Mouse (Mus musculus): Measurements from ENCODE around the gene Gm4353.

Gene Gm4353

DNA sequence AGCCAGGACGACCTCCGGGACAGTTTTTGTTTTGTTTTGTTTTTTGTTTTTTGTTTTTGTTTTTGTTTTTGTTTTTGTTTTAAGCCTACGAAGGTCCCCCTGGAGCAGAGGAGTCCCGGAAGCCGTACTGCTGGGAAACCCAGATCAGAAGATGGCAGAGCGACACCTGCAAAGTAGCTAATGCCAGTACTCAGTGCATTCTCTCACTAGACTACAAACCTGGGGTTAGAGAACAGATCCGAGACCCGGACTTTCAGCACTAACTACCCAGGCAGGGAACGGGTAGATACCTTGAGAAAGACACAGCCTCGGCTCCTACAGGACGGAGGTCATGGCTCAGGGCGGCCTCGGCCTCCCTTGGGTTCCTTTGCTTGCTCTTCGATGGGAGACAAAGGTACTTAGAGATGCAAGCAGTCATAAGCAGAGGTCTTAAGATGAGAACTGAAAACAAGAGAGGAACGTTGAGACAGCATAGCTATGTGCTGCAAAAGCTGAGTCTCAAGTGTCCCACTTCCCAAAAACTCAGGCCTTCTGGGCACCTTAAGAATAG is 43.9 kb downstream of the Gm4353 start:
- no peak for DNase-seq (ENCODE audit: low spot score)

DNA sequence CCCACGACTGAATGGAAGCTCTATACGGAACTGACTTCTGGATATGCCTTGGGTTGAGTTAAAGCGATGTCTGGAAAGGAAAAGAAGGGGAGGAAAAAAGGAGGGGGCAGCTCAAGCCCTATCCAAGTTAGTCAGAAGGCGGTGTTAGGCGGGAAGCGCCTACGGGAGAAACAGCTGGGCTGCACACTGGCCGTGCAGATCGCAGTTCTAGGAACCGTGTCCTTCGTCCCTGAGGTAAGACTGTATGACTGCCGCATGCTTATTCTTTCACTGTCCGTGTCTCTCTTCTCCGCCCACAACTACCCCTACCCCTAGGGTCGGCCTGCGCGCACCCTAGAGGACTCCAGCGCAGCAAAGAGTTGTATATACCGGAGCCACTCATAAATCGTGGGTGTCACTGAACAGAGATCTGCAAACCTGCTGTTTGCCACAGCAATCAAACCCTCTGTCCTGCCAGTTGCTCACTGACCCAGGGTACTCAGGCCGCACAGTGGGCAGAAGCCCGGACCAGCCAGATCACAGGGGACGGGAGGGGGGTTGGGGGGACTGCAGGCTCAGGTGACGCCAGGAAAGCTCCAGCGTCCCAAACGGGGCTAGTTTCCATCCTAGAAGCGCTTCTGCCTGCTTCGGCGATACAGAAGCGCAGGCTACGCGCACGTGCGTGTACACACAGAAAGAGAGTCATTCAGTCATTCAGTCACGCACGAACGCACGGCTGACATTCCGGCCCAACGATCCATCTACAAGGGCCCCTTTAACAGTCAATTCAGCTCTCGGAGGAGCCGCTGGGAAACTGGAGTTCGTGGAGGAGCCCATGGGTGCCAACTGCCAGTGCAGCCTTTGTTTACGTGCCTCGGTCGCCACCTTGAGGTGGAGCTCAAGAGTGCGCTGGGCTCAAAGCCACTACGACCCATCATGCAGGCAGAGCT is 44.6 kb downstream of the Gm4353 start:
- DNase-seq (ENCODE audit: low spot score) = peak; percentile 71

GRCm38 (mm10) chr7:116039196-116039537 is 45.3 kb downstream of the Gm4353 start, which contains the start of gene 1110004F10Rik:
Gene 1110004F10Rik (plus strand): TSS chr7:116039397.
- peak; percentile 5 for DNase-seq (ENCODE audit: low spot score)

DNA sequence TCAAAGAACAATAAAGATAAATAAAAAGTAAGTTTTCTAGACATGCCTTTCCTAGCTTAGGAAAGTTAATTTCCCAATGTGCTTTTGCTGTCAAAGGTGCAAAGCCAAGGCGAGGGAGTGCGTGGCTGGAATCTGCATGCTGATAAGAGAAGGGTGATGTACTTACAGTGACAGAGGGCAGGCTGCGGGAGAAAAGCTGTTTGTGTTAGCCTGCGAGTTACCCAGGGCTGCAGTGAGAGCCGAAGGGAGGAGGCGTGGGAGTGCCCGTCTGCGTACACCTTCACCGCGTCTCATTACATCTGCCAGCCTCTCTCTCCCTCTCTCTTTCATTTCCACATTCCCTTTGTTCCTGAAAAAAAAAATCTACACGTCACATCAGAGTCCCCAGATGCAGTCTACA is 45.9 kb downstream of the Gm4353 start, which contains the start of gene Sox6:
Sox6 (minus strand) TSS at position 286 of the 400 bp plus-strand sequence.
- no peak for DNase-seq (ENCODE audit: low spot score)

- DNase-seq (ENCODE audit: low spot score) = no peak
Observed at GRCm38 (mm10) chr7:116038024-116038423, 46.4 kb downstream of the Gm4353 start.

DNA sequence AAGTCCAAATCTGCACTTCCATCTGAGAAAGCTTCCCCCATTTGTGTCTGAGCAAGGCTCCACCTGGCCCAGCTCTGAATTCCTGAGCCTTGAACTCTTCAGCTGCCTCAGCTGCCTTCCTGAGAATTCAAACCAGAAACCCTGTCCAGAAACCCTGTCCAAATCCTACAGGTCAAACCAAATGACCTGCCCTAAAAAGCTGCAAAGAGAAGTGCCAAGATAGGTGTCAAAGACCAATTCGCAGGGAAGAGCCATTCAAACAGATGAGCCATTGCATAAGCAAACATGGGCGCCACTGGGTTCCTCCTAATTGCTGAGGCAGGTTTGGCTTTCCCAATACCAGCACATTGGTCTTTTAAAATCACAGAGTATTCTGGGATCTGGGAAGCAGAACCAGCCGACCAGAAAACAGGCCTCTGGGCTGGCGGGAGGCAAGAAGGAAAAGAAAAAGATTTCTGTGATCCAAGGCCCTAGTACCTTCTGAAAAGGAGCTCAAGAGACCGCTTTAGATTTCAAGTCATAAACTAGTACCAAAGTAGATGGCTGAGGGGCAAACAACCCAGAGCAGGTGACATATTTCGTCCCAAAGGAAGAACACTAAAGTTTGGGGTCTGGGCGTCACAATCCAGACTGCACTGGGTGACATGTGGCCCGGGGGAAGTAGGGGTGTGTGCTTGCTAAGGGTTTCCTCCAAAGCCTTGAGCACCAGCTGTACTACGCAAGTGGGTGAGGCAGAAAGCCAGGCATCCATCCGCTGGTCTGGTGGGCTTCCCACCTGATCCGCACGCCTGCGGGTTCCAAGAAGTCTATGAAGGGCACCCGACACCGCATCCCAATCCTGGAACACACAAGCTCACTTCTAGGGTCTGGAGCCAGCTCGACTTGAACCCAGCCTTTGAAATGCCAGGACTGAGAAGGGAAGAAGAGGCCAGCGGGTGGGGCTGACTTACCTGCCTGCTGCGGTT is 47.6 kb downstream of the Gm4353 start:
- DNase-seq (ENCODE audit: low spot score) = no peak

DNA sequence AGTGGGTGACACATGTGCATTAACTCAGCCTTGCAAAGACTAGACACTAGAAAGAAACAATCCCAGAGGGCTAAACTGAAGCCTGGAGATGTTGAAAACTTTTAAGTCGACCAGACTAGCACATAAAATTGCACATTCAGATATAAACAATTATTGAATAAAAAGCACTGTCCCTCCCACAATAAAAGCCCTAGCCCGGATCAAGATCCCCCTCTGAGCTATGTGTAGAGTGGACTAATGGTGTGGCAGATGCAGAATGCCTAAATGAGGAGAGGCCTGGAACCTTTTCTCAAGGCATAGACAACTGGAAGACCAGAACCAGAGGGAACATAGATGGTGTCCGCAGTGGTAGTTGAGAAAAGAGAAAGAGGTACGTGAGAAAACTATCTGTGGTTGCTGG is 48.9 kb downstream of the Gm4353 start:
- no peak for DNase-seq (ENCODE audit: low spot score)

DNA sequence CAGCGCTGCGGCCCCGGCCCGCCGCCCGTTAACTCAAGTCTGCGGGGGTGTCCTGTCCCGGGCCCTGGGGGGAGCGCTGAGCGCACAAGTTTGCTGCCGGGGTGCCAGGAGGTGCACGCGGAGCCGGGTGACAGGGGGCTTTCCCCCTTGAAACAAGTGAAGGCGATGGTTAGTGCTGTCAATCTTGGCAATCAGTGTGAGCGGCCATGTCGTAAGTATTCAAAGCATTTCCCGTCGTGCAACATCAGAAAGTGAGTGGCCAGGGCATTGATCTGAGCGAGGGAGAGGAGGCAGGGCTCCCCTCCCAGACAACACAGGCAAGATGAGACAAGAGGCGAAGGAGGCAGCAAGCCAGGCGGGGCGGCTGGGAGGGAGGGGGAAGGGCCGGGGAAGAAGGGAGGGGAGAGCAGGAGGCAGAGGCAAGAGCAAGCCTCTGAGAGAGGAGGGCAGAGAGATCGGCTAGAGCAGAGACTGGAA is 50.1 kb downstream of the Gm4353 start:
- DNase-seq (ENCODE audit: low spot score) = peak; percentile 43

DNA sequence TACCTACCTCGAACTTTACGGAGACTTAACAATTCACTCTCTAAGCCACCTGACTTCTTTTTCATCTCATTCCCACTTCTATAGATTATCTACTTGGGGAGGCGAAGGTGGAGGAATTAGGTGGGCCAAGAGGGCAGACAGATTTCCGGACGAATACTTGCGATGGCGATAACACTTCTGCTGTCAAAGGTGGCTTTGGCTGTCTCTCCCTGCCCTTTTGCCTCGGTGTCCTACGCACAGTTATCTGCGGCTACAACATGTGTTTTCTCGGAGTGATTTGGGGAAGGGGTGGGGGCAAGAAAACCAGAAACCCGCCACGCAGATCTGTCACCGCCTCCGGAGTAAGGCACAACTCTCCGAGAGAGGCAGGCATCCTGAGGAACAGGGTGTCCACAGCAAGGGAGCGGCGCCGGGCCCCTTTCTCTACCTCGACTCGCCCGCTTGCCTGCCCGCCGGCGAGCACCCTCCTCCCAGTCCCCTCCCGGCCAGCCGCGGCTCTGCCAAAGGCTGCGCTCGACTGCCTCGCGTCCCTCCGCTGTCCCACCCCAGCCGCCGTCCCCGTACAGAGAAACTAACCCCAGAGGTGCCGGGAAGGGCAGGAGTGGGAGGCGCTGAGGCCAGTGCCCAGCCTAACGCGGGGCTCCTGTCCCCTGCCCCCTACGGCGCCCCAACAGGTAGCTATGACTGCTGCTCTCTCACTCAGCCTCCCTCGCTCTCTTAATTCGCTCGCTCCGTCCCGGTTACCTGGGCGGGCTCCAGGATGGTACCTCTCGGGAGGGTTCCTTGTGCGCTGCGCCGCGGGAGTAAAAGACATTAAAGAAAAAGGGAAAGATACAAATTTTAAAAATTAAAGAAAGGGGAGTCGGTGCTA is 50.8 kb downstream of the Gm4353 start:
- DNase-seq (ENCODE audit: low spot score) = peak; percentile 42

All from urinary bladder, postnatal 25 days (tissue).